ENCODE assay signal across 9 mouse cellular contexts in the genomic region with DNA sequence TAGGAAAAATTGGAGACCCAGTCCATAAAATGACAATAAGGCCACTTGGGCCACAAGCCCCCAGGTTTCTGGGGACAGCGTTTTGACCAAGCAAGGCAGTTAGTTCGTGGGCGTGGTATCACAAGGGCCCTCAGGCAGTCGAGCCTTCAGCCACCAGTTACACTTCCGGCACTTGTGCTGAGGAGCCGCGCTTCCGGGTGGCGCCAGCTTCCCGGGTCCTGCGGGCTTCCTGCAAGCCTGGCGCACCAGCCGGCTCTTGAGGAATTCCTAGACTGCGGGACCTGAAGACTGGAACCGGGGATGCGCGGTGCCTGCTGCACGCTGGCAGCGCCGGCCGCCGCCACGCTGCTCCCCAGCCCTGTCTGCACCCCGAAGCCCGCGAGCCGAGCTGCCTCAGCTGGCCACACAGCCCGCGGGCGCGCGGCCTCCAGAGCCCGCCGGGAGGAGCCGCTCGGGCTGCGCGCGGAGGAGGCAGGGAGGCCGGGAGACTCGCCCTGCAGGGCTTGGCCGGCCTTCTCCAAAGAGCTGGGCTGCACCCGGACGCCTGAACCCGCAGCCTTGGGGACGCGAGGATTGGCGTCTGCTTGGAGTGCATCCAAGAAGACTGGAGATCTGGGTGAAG. TPM values are rescaled to one million over a fixed set of nuclear protein-coding genes. Genes with fewer than 3 reads are reported as not detected.
A peak's percentile ranks its signal among the peaks of the same experiment; 100 is the strongest.
DNase-seq lines count a peak whose midpoint lies in the region; ATAC-seq and TF ChIP-seq lines count a peak whose summit lies in the region.
"Had no signal": no experiment of that assay in that cellular context is flagged by ENCODE, and none has a peak within 500 bp of the region (broad histone marks: within the 10 kb centered on the region; RNA-seq: fewer than 3 reads in every experiment).

No protein-coding gene starts in this region.

- dilution Hi-C loops in CH12.LX (cut with MboI; ENCODE audit: extremely low pct_ligation_motif_present, extremely low pct_unique_long_range_greater_than_20kb, low sequenced_read_pairs), result no loop called here

- no peak for TF ChIP-seq RAD21 in CH12.LX (IDR thresholded peaks at IDR 0.05; ENCODE audit: low read depth, low read length)

- H3K4me2 ChIP-seq in CH12.LX (ENCODE audit: insufficient read depth, low read depth, poor library complexity, severe bottlenecking), result peak overlapping the region; percentile 77
- peak overlapping the region; percentile 81 for H3K4me2 ChIP-seq in forebrain, embryonic 11.5 days (ENCODE audit: low read depth, low read length, severe bottlenecking)
- H3K4me2 ChIP-seq in heart, embryonic 16.5 days (ENCODE audit: low read depth, low read length), result peak overlapping the region; percentile 69
- H3K4me2 ChIP-seq in liver, embryonic 15.5 days, result peak overlapping the region; percentile 84
- peak overlapping the region; percentile 82 for H3K4me2 ChIP-seq in neural tube, embryonic 11.5 days (ENCODE audit: low read depth)
- peak overlapping the region; percentile 81 for H3K4me2 ChIP-seq in stomach, embryonic 16.5 days (ENCODE audit: low read depth, low read length)

- no peaks in the 10 kb centered on the region for H3K9me3 ChIP-seq in CH12.LX (replicated peaks; ENCODE audit: low read length)
- H3K9me3 ChIP-seq in forebrain, embryonic 11.5 days (ENCODE audit: control insufficient read depth, low read length), result no peaks in the 10 kb centered on the region
- no peaks in the 10 kb centered on the region for H3K9me3 ChIP-seq in heart, embryonic 16.5 days (replicated peaks; ENCODE audit: control insufficient read depth, low read length)
- no peaks in the 10 kb centered on the region for H3K9me3 ChIP-seq in liver, embryonic 15.5 days (replicated peaks)
- H3K9me3 ChIP-seq in neural tube, embryonic 11.5 days (ENCODE audit: control insufficient read depth, low read length), result no peaks in the 10 kb centered on the region
- H3K9me3 ChIP-seq in stomach, embryonic 16.5 days (replicated peaks; ENCODE audit: control insufficient read depth, low read length), result no peaks in the 10 kb centered on the region

- peak; percentile 75 for ATAC-seq in forebrain, embryonic 11.5 days (replicated peaks; ENCODE audit: low FRiP score)
- peak; percentile 73 for ATAC-seq in heart, embryonic 16.5 days (replicated peaks; ENCODE audit: extremely low read depth, insufficient read depth, low FRiP score)
- peak; percentile 77 for ATAC-seq in liver, embryonic 15.5 days (ENCODE audit: insufficient read depth)
- ATAC-seq in neural tube, embryonic 11.5 days (ENCODE audit: insufficient read depth, low FRiP score, low TSS enrichment), result peak; percentile 60
- peak; percentile 81 for ATAC-seq in stomach, embryonic 16.5 days (ENCODE audit: insufficient read depth, low FRiP score)

- no peak overlapping the region for H3K27ac ChIP-seq in CH12.LX (ENCODE audit: insufficient read depth, low read depth)
- H3K27ac ChIP-seq in forebrain, embryonic 11.5 days (ENCODE audit: low read depth, low read length), result peak overlapping the region; percentile 92
- H3K27ac ChIP-seq in heart, embryonic 16.5 days (ENCODE audit: low read length), result peak overlapping the region; percentile 79
- H3K27ac ChIP-seq in liver, embryonic 15.5 days (replicated peaks), result peak overlapping the region; percentile 89
- H3K27ac ChIP-seq in neural tube, embryonic 11.5 days (ENCODE audit: low read depth, low read length), result peak overlapping the region; percentile 92
- peak overlapping the region; percentile 97 for H3K27ac ChIP-seq in stomach, embryonic 16.5 days (ENCODE audit: low read length)

- H3K9ac ChIP-seq in CH12.LX (ENCODE audit: insufficient read depth, low read depth), result peak overlapping the region; percentile 72
- H3K9ac ChIP-seq in forebrain, embryonic 11.5 days (ENCODE audit: low read length), result peak overlapping the region; percentile 89
- peak overlapping the region; percentile 77 for H3K9ac ChIP-seq in heart, embryonic 16.5 days (ENCODE audit: low read length)
- H3K9ac ChIP-seq in liver, embryonic 15.5 days, result peak overlapping the region; percentile 89
- peak overlapping the region; percentile 85 for H3K9ac ChIP-seq in neural tube, embryonic 11.5 days (ENCODE audit: low read length)
- H3K9ac ChIP-seq in stomach, embryonic 16.5 days (ENCODE audit: low read length), result peak overlapping the region; percentile 92

- TF ChIP-seq POLR2A in CH12.LX (IDR thresholded peaks at IDR 0.05; ENCODE audit: low read depth, low read length), result peak; percentile 92

- peak; percentile 80 for DNase-seq in CH12.LX (ENCODE audit: extremely low read depth)
- peak; percentile 70 for DNase-seq in c-Kit-positive CD71-positive TER-119-negative erythroid progenitor cells, embryonic 14.5 days (ENCODE audit: low read depth)
- DNase-seq in forebrain, embryonic 11.5 days (ENCODE audit: low spot score), result peak; percentile 91
- peak; percentile 81 to 84 for DNase-seq in kidney, postnatal 36 days
- peak; percentile 85 for DNase-seq in neural tube, embryonic 11.5 days (ENCODE audit: low spot score)

- H3K36me3 ChIP-seq in CH12.LX (replicated peaks in 1 of 2; ENCODE audit: control insufficient read depth in 1 of 2, insufficient read depth in 1 of 2, low read length in 1 of 2), result no peaks in the 10 kb centered on the region
- no peaks in the 10 kb centered on the region for H3K36me3 ChIP-seq in forebrain, embryonic 11.5 days (ENCODE audit: control insufficient read depth, insufficient read depth, low read length)
- H3K36me3 ChIP-seq in heart, embryonic 16.5 days (ENCODE audit: control insufficient read depth, insufficient read depth), result no peaks in the 10 kb centered on the region
- no peaks in the 10 kb centered on the region for H3K36me3 ChIP-seq in liver, embryonic 15.5 days (replicated peaks)
- H3K36me3 ChIP-seq in neural tube, embryonic 11.5 days (ENCODE audit: control insufficient read depth, insufficient read depth, low read length), result no peaks in the 10 kb centered on the region
- no peaks in the 10 kb centered on the region for H3K36me3 ChIP-seq in stomach, embryonic 16.5 days (ENCODE audit: control insufficient read depth, insufficient read depth, low read length)

- no peak for TF ChIP-seq EP300 in CH12.LX (IDR thresholded peaks at IDR 0.05; ENCODE audit: low read length)

- TF ChIP-seq CTCF in CH12.LX (conservative IDR thresholded peaks at IDR 0.05 in 1 of 2, IDR thresholded peaks at IDR 0.05 in 1 of 2; ENCODE audit: low read depth in 2 of 2, low read length in 2 of 2), result no peak

- in situ Hi-C loops in CH12.LX (cut with MboI; ENCODE audit: low pct_ligation_motif_present, low pct_unique_long_range_greater_than_20kb, low sequenced_read_pairs), result no loop called here

- peaks cover 11% of the 10 kb centered on the region for H3K79me2 ChIP-seq in CH12.LX (replicated peaks; ENCODE audit: control insufficient read depth, extremely low read depth, insufficient read depth, poor library complexity, severe bottlenecking)

- H3K27me3 ChIP-seq in CH12.LX (replicated peaks), result peaks cover 1% of the 10 kb centered on the region
- H3K27me3 ChIP-seq in forebrain, embryonic 11.5 days (ENCODE audit: control insufficient read depth, insufficient read depth, low read length), result peaks cover 2% of the 10 kb centered on the region
- peaks cover 8% of the 10 kb centered on the region for H3K27me3 ChIP-seq in heart, embryonic 16.5 days (ENCODE audit: control insufficient read depth, insufficient read depth, low read length)
- H3K27me3 ChIP-seq in liver, embryonic 15.5 days, result peaks cover 25% of the 10 kb centered on the region
- H3K27me3 ChIP-seq in neural tube, embryonic 11.5 days (ENCODE audit: control insufficient read depth, insufficient read depth, low read length), result no peaks in the 10 kb centered on the region
- peaks cover 13% of the 10 kb centered on the region; the same call in 1 of the 2 replicates for H3K27me3 ChIP-seq in stomach, embryonic 16.5 days (ENCODE audit: control insufficient read depth, insufficient read depth, low read length)

- peaks cover 4 to 15% of the 10 kb centered on the region in 2 experiments; a peak in 3 of 4 replicates for H3K4me1 ChIP-seq in CH12.LX (ENCODE audit: control insufficient read depth in 1 of 2, insufficient read depth in 2 of 2)
- H3K4me1 ChIP-seq in forebrain, embryonic 11.5 days (replicated peaks; ENCODE audit: control insufficient read depth, insufficient read depth, low read length), result peaks cover 2% of the 10 kb centered on the region; the same call in 1 of the 2 replicates
- peaks cover 21% of the 10 kb centered on the region for H3K4me1 ChIP-seq in heart, embryonic 16.5 days (ENCODE audit: control insufficient read depth, insufficient read depth, low read length)
- peaks cover 43% of the 10 kb centered on the region for H3K4me1 ChIP-seq in liver, embryonic 15.5 days (replicated peaks)
- H3K4me1 ChIP-seq in neural tube, embryonic 11.5 days (ENCODE audit: control insufficient read depth, insufficient read depth, low read length), result peaks cover 7% of the 10 kb centered on the region
- peaks cover 11% of the 10 kb centered on the region for H3K4me1 ChIP-seq in stomach, embryonic 16.5 days (ENCODE audit: control insufficient read depth, insufficient read depth, low read length)

- peak overlapping the region; percentile 61 to 78 (median 72) for H3K4me3 ChIP-seq in CH12.LX (replicated peaks in 1 of 3; ENCODE audit: low read depth in 2 of 3, low read length in 2 of 3, poor library complexity in 1 of 3)
- H3K4me3 ChIP-seq in forebrain, embryonic 11.5 days (ENCODE audit: low read depth, low read length), result peak overlapping the region; percentile 70
- peak overlapping the region; percentile 64 for H3K4me3 ChIP-seq in heart, embryonic 16.5 days (ENCODE audit: low read length)
- H3K4me3 ChIP-seq in liver, embryonic 15.5 days (replicated peaks), result peak overlapping the region; percentile 88
- peak overlapping the region; percentile 68 for H3K4me3 ChIP-seq in neural tube, embryonic 11.5 days (ENCODE audit: low read depth, low read length)
- peak overlapping the region; percentile 76 for H3K4me3 ChIP-seq in stomach, embryonic 16.5 days (replicated peaks; ENCODE audit: low read length)

- under 1% methylated on average over 48 of the region's 48 CpGs for WGBS in forebrain, embryonic 11.5 days
- WGBS in heart, embryonic 16.5 days, result under 1% methylated on average over 47 of the region's 48 CpGs
- WGBS in liver, embryonic 15.5 days (ENCODE audit: insufficient replicate concordance), result under 1% methylated on average over 48 of the region's 48 CpGs
- 0% methylated on average over 48 of the region's 48 CpGs for WGBS in neural tube, embryonic 11.5 days
- WGBS in stomach, embryonic 16.5 days, result under 1% methylated on average over 48 of the region's 48 CpGs

RNA-seq across cellular contexts. Expression of gene Zfp292, which starts 3.8 kb away (rescaled TPM):
- total RNA-seq in CH12.LX (2012; rRNA removed) (8.3 and 9.5 TPM in 2 replicates), CH12.LX (2014; rRNA removed) (13.6 and 14.2 TPM in 2 replicates)
- polyA plus RNA-seq in CH12.LX (2012; ENCODE audit: insufficient read length, low read depth), result 10.1 and 11.4 TPM in 2 replicates
- 37.7 and 43.6 TPM in 2 replicates for polyA plus RNA-seq in forebrain, embryonic 11.5 days (2014; fragmentation: Nextera tagmentation; extraction: Ambion mirVana)
- polyA plus RNA-seq in heart, embryonic 16.5 days (2015; fragmentation: Nextera tagmentation; extraction: Ambion mirVana), result 12.4 and 13.0 TPM in 2 replicates
- polyA plus RNA-seq in liver, embryonic 15.5 days (2015; fragmentation: Nextera tagmentation; extraction: Ambion mirVana), result 3.8 and 4.3 TPM in 2 replicates
- 38.4 and 38.8 TPM in 2 replicates for polyA plus RNA-seq in neural tube, embryonic 11.5 days (2014; fragmentation: Nextera tagmentation; extraction: Ambion mirVana)
- polyA plus RNA-seq in stomach, embryonic 16.5 days (2015; fragmentation: Nextera tagmentation; extraction: Ambion mirVana), result 14.0 and 14.8 TPM in 2 replicates

RNA-seq across cellular contexts. Expression of gene Cga, which starts 7.0 kb away (rescaled TPM):
- not detected in 2 replicates for total RNA-seq in CH12.LX (2012; rRNA removed)
- total RNA-seq in CH12.LX (2014; rRNA removed), result not detected in 2 replicates
- polyA plus RNA-seq in CH12.LX (2012; ENCODE audit: insufficient read length, low read depth), result not detected in 2 replicates
- not detected in 2 replicates for polyA plus RNA-seq in forebrain, embryonic 11.5 days (2014; fragmentation: Nextera tagmentation; extraction: Ambion mirVana)
- not detected in 2 replicates for polyA plus RNA-seq in heart, embryonic 16.5 days (2015; fragmentation: Nextera tagmentation; extraction: Ambion mirVana)
- polyA plus RNA-seq in liver, embryonic 15.5 days (2015; fragmentation: Nextera tagmentation; extraction: Ambion mirVana), result 0.23 and 0.26 TPM in 2 replicates
- polyA plus RNA-seq in neural tube, embryonic 11.5 days (2014; fragmentation: Nextera tagmentation; extraction: Ambion mirVana), result not detected in 2 replicates
- polyA plus RNA-seq in stomach, embryonic 16.5 days (2015; fragmentation: Nextera tagmentation; extraction: Ambion mirVana), result not detected in 2 replicates
- polyA plus RNA-seq: large intestine, adult 2 months had no signal
